Mouse (Mus musculus) spleen, adult 12 weeks (tissue): Measurements from ENCODE around the gene Dnajc6.

Experiments used
- DNase-seq: peaks from one replicate; pipeline ENCODE4 v3.0.0; 2022; ENCODE audit warnings: low spot score

Dnajc6 gene

GRCm38 (mm10) chr4:101507571-101508422, 11.3 kb downstream of the Dnajc6 start:
- DNase-seq: peak; percentile 13

- no peak for DNase-seq
These were observed 12.0 kb downstream of the Dnajc6 start for GRCm38 (mm10) chr4:101508431-101508830.

GRCm38 (mm10) chr4:101508851-101509577, 12.6 kb downstream of the Dnajc6 start:
- peak; percentile 25 for DNase-seq

GRCm38 (mm10) chr4:101510111-101510903, 13.9 kb downstream of the Dnajc6 start:
- no peak for DNase-seq

- DNase-seq: no peak
These were observed 14.4 kb downstream of the Dnajc6 start for GRCm38 (mm10) chr4:101510904-101511210.

- DNase-seq: no peak
These were observed 15.5 kb downstream of the Dnajc6 start for GRCm38 (mm10) chr4:101511768-101512521.

- no peak for DNase-seq
These were observed 16.8 kb downstream of the Dnajc6 start for GRCm38 (mm10) chr4:101513251-101513650.

GRCm38 (mm10) chr4:101515853-101516252, 19.4 kb downstream of the Dnajc6 start:
- no peak for DNase-seq

- no peak for DNase-seq
These were observed 20.2 kb downstream of the Dnajc6 start for GRCm38 (mm10) chr4:101516434-101517168.

- DNase-seq: no peak
These were observed 35.5 kb downstream of the Dnajc6 start for GRCm38 (mm10) chr4:101531901-101532300.

- no peak for DNase-seq
These were observed 44.1 kb downstream of the Dnajc6 start for GRCm38 (mm10) chr4:101540516-101540915.

- no peak for DNase-seq
These were observed 53.6 kb downstream of the Dnajc6 start for GRCm38 (mm10) chr4:101549958-101550591.

- DNase-seq: no peak
These were observed 54.3 kb downstream of the Dnajc6 start for GRCm38 (mm10) chr4:101550671-101551161.

GRCm38 (mm10) chr4:101551425-101551824, 55.0 kb downstream of the Dnajc6 start:
- no peak for DNase-seq

GRCm38 (mm10) chr4:101552372-101552771, 55.9 kb downstream of the Dnajc6 start:
- DNase-seq: no peak

- DNase-seq: no peak
These were observed 58.6 kb downstream of the Dnajc6 start for GRCm38 (mm10) chr4:101555016-101555415.

GRCm38 (mm10) chr4:101560137-101560536, 63.7 kb downstream of the Dnajc6 start:
- no peak for DNase-seq

GRCm38 (mm10) chr4:101562836-101563235, 66.4 kb downstream of the Dnajc6 start:
- no peak for DNase-seq

GRCm38 (mm10) chr4:101563607-101564006, 67.2 kb downstream of the Dnajc6 start:
- no peak for DNase-seq

- DNase-seq: no peak
These were observed 68.4 kb downstream of the Dnajc6 start for GRCm38 (mm10) chr4:101564746-101565417.
